Mouse (Mus musculus) myocyte (in vitro differentiated cells): ENCODE measurements around the gene Pnkp.

Experiments
- CEBPB ChIP-seq: IDR thresholded peaks from 2 replicates; pipeline ENCODE4 v1.6.1; 2011; ENCODE audit warnings: mild to moderate bottlenecking, moderate library complexity; ENCODE audit not compliant: poor library complexity, insufficient read depth, severe bottlenecking
- POLR2A ChIP-seq: IDR thresholded peaks from one replicate; pipeline ENCODE4 v1.6.1; 2011; ENCODE audit warnings: low read depth, mild to moderate bottlenecking, control low read depth, moderate library complexity; ENCODE audit not compliant: insufficient read length
- REST ChIP-seq: IDR thresholded peaks from one replicate; pipeline ENCODE4 v1.6.1; 2011; ENCODE audit warnings: mild to moderate bottlenecking, control low read depth, moderate library complexity; ENCODE audit not compliant: insufficient read depth, insufficient read length

DNA sequence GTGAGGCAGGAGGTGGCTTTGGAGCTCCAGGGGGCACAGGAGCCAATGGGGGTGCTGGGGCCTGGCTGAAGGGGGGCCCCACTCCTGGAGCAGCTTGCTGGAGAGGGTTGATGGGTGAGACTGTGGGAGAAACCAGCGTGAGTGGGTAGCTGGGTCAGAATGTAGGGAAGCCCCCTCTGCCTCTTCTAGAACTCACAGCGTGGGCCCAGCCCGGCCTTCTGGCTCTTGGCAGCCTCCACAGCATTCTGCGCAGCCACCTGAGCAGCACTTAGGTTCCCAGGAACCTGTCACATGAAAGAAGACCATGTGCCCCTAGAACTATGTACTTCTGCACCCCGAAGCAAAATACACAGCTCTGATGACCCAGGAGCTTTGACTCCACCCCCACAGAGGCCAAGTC lies 27.7 kb downstream of the Pnkp start:
- no peak for TF ChIP-seq CEBPB
- TF ChIP-seq POLR2A: no peak
- TF ChIP-seq REST: no peak
